Mouse (Mus musculus) adrenal gland, adult 18-20 months (tissue): ENCODE measurements at regions not wholly inside any gene's neighbourhood (a gene's known extent, or its start where the extent isn't known, plus 50 kb on each side); places are given as distances from the start of the nearest gene placed in this dataset.
A peak's percentile ranks its signal among the peaks of the same experiment; 100 is the strongest.
"Not testable (repeated sequence)": the region's sequence is repeated elsewhere in the genome, so short reads cannot be mapped to it uniquely, and the experiment has no call there.

ENCODE experiments used
- DNase-seq, 2 experiments: peaks; one replicate each; pipeline ENCODE4 v3.0.0; 2021 to 2022; ENCODE audit warnings: low spot score in 2 of 2

- not testable (repeated sequence) for DNase-seq
Observed at GRCm38 (mm10) chr14:27562564-27562963, 54.3 kb upstream of the Ccdc66 start.

GRCm38 (mm10) chr14:27561974-27562373 lies 53.7 kb upstream of the Ccdc66 start:
- DNase-seq: not testable (repeated sequence)

- peak; percentile 49 to 66 for DNase-seq
Observed at GRCm38 (mm10) chr14:27560434-27560833, 52.2 kb upstream of the Ccdc66 start.

DNA sequence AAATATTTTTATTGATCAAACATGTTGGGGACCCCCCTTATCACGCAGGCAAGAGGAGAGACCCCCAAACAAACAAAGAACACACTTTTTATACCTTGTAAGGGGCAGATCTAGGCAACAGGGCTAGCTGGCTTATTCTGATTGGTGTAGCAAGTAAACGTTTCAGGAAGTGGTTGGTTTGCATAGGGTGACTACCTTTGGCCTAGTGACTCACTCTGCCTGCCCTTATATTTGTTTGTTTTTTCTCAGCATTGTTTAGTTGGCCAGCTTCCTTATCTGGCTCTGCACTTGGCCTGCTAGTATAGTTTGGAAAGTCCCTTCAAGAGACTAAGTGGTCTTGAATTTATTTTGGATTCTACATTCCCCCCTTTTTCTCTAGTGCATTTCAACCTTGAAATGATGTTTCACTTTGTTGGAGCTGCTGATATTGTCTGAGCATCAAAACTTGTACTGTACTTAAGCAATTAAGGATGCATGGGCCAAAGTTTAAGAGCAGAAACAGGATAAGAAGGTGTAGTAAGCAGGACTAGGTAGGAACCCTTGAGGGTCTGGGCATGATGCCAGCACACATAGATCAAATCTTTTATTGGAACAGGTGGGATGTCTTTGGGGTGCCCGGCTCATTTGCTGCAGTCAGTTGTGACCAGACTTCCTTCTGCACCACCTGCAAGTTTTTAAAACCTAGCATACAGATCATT lies 50.7 kb upstream of the Ccdc66 start:
- DNase-seq: no peak
